Mouse (Mus musculus) urinary bladder, adult 18-20 months (tissue): ENCODE results near the gene Pde7b.

ENCODE experiments used
- DNase-seq, 2 experiments: peaks; one replicate each; pipeline ENCODE4 v3.0.0; 2022; ENCODE audit warnings: low spot score in 2 of 2, mixed read lengths in 2 of 2

The Pde7b gene

GRCm38 (mm10) chr10:20654187-20654586 is 70.7 kb downstream of the Pde7b start:
- DNase-seq: no peak

DNA sequence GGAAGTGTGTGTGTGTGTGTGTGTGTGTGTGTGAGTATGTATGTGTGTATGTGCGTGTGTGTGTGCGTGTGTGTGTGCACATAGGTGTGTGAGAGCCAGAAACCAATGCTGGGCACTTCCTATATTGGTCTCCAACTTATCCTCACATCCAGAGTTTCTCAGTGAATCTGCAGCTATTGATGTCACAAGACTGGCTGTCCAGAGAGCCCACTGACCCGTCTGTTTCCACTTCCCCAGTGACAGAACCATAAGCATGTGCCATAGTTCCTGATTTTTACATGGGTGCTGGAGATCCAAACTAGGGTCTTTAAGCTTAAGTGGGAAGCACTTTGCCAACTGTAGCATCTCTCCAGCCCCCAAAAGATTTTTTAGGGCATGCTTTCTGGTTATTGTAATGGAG is 71.6 kb downstream of the Pde7b start:
- DNase-seq: no peak

DNA sequence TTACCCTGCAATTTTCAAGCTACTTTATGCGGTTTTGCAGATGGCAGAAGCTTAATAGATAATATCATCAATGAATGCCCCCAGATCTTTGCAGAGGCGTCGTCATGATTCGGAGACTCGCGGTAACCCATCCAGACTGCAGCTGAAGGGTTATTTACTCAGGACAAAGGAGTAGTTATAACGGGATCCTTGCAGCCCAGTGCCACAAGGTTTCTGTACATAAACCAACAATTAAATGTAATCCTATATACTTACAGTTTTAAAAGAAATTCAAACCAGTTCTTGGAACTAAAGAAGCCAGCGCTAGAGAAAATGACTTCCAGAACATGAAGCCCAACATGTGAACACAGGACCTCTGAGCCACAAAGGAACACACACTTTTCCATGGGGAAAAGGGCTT is 88.5 kb downstream of the Pde7b start:
- DNase-seq: no peak

DNA sequence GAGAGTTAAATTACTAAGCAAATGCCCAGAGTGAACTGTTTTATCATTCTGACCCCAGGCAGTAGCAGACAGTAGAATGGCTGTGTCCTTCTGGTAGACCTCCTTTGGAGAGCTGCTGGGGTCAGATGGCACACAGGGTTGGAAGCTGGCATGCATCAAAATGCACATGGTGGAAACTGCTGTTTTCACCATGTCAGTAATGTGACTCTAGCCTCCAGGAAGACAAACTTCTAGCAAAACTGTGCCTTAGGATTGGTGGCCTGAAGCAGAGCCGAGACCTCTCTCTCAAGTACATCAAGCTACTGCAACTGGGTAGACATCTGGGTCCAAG is 91.8 kb downstream of the Pde7b start:
- no peak for DNase-seq

DNA sequence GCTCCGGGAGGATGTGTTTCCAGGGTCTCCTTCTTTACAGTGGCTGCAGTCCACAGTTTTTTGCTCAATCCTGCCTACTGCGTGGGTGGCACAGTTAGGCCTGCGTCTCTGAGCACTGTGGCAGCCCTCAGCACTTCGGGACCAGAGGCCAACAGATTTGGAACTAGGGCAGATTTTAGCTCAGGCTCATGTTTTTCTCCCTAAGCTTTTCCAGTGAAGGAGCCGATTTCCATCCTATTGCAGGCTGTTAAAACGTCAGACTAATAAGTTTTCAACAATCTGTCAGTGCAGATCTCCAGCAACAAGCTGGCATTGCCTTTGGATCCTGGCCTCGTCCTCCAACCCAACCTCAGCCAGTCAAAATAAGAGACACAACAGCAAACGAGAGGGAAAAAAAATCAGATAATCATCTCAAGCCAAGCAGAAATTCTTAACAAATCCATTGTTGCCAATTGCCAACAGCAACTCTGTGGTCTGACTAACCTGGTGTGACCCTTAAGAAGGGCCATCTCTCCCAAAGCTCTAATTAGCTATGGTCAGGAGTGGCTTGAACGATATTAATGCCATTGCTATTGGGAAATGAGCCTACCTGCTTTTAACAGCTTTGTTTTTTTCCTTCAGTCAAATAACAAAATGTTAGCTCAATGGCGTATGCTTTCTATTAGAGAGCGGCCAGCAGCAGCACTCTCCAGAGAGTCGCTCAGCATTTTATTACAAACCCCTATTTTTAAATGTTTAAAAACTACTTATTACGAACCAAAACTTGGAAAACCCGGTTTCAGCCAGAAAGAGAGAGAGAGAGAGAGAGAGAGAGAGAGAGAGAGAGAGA is 92.4 kb downstream of the Pde7b start:
- DNase-seq: no peak

GRCm38 (mm10) chr10:20630122-20630521 is 94.8 kb downstream of the Pde7b start:
- no peak for DNase-seq

- DNase-seq: no peak
These were observed 99.0 kb downstream of the Pde7b start for GRCm38 (mm10) chr10:20625702-20626375.

DNA sequence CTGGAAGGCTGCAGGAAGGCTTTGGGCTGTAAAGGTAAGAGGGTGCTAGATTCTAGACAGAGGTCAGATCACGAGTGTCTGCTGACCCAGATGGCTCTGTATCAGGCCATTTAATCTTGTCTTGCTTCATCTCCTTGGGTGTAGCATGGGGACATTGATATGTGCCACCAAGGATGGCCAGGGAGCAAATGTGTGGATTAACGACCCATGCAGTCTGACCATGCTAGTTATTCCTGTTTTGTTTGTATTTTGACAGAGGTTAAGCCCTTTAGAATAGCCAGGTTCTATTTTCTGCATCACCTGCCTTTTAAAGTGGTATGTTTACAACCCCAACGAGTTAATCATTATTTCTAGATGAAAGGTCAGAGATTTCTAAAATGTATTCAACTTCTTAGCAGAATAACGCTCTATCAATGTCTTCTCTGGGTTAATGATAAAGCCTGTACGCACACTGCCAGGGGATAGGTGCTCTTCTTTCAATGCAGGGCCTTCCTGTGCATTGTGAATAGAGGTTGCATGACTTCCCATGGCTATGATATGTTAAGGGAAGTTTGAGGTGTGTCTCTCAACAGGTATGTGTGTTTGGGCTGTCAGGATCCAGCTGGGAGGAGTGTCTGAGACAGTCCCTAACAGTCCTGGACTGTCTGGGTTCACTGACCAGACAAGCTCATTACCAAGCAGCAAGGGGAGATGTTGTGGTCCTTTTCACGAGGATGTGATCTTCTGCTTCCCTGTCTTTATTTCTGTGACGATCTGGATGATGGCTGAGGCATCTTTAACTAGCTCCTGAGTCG is 103.0 kb downstream of the Pde7b start:
- no peak for DNase-seq

- no peak for DNase-seq
These were observed 118.9 kb downstream of the Pde7b start for GRCm38 (mm10) chr10:20606007-20606406.

- DNase-seq: no peak
These were observed 129.6 kb downstream of the Pde7b start for GRCm38 (mm10) chr10:20595107-20595810.

GRCm38 (mm10) chr10:20594015-20594414 is 130.9 kb downstream of the Pde7b start:
- DNase-seq: no peak

DNA sequence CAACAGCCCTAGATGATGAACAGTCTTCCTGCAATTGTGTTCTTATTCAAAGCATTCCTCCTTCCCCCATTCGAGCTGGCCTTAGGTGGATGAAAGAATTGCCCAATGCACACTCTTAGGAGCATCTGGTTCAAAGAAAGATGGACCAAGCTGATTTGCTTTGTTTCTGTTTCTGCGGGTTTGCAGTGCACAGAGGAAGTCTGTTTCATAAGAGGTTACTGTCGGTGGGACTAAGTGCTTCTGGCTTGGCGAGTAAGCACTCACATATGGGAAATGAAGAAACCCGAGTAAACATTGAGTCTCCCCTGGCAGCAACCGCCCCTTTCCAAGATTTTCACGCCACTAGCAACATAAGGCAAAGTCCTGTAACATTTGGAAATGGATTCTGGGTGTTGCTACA is 134.8 kb downstream of the Pde7b start:
- DNase-seq: no peak

- no peak for DNase-seq
These were observed 138.9 kb downstream of the Pde7b start for GRCm38 (mm10) chr10:20585959-20586358.

- no peak for DNase-seq
These were observed 149.9 kb downstream of the Pde7b start for GRCm38 (mm10) chr10:20575002-20575401.

GRCm38 (mm10) chr10:20574414-20574813 is 150.5 kb downstream of the Pde7b start:
- no peak for DNase-seq

GRCm38 (mm10) chr10:20571521-20571920 is 153.4 kb downstream of the Pde7b start:
- no peak for DNase-seq

DNA sequence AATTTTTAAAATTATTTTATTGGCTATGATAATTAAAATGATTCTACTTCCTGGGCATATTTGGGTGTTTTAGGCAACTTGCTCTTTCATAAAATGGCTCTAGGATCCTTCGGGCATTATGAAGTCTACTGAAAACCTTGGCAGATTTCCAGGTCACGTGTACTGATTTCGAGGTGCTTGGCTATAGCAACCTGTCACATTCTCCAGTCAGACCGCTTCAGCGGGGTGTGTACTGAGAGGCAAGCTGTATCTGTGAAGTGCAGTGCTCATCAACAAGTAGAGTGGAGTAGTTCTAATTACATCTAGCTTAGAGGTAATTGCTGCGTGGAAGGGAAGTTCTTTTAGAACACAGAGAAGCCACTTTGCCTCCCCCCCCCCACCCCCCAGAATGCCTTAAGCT is 156.2 kb downstream of the Pde7b start:
- no peak for DNase-seq

DNA sequence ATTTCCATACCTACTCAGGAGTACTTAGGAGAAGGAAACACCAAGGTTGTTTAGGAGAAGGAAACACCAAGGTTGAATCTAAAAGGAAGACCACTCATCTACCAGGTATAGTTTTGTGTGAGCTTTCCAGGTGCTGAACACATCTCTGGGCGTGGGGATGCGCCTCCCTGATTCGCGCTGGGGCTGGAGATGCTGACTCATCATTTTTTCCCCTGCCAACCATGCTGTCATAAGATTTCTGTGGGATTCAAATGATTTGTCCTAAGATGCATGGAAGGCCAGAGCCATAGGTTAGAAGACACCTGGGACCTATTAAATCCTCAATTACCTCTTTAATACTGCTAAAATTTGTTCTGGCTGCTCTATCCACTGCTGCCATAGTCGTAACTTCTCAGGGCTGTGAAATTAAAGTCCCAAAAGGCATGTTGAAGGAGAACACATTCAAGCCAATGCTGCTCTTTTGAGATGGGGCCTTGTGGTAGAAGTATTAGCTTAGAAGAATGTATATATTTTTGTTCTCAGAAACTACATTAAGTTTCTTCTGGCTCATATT is 157.1 kb downstream of the Pde7b start:
- DNase-seq: no peak

- no peak for DNase-seq
These were observed 168.4 kb downstream of the Pde7b start for GRCm38 (mm10) chr10:20556477-20556876.

- no peak for DNase-seq
These were observed 173.5 kb downstream of the Pde7b start for GRCm38 (mm10) chr10:20551341-20551740.

DNA sequence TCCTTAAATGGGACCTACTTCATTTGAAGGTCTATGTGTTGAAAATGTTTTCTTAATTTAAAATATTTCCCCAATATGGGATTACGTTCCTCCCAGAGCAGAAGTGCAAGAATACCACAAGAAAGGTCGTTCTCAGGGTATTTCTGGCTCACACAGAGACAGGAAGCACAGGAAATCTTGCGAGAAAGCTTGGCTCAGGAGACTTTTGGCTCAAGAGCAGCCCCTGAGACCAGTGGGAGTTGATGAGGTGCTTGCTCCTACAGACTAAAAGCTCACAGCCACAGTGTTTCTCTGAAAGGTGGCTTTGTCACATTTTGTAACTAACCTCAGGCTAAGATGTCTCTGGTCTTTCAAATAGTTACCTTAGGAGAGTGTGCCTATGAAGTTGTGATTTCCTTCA is 174.1 kb downstream of the Pde7b start:
- DNase-seq: no peak

DNA sequence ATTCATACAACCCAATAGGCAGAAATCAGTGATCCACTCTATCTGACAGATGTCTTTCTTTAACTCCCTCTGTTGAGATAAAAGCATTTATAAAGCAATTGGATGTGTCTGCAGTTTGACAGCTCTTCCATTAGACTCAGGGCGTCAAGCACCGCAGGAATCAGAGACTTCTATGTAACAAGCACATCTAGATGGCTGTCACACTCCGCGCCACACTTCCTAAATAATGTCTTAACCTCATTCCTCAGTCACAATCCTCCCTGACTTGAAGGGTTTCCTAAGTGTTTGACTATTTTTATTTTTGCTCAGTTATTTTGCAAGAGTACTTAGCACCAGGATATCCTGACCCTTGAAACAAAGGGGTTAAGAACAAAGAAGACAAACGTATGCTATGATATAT is 174.7 kb downstream of the Pde7b start:
- no peak for DNase-seq
